Mouse (Mus musculus) hindbrain, embryonic 12.5 days (tissue): ENCODE results near the gene Kcnj11. TPM values are rescaled to one million over a fixed set of nuclear protein-coding genes. Genes with fewer than 3 reads are reported as not detected.

Experiments used
- polyA plus RNA-seq: library from polyadenylated mRNA; unstranded; fragments of >200 nt; fragmentation: Nextera tagmentation; extraction: Ambion mirVana; gene quantifications from 2 replicates; pipeline ENCODE4 v1.2.1, GENCODE M21; 2016

Gene Kcnj11
- polyA plus RNA-seq, 1 experiment from 2014 or later = 0.61 TPM

Other genes with a start within 250 kb of the Kcnj11 start
- gene Kdelr1, start 228.0 kb downstream of the Kcnj11 start, polyA plus RNA-seq = 43.5 and 45.6 TPM in 2 replicates
- gene Grin2d, start 222.4 kb downstream of the Kcnj11 start, polyA plus RNA-seq = 1.6 TPM in 2 replicates
- gene Syngr4, start 204.1 kb downstream of the Kcnj11 start, polyA plus RNA-seq = 0.52 TPM in 1 of 2 replicates, not detected in the other
- 3.4 and 5.2 TPM in 2 replicates for gene Tmem143, start 203.8 kb downstream of the Kcnj11 start, polyA plus RNA-seq
- 42.6 and 55.0 TPM in 2 replicates for gene Emp3, start 179.4 kb downstream of the Kcnj11 start, polyA plus RNA-seq
- gene Ccdc114, start 176.7 kb downstream of the Kcnj11 start, polyA plus RNA-seq = 5.5 and 6.8 TPM in 2 replicates
- 0.19 and 0.38 TPM in 2 replicates for gene Abcc6, start 70.5 kb downstream of the Kcnj11 start, polyA plus RNA-seq
- gene Nomo1, start 67.1 kb downstream of the Kcnj11 start, polyA plus RNA-seq = 35.3 and 35.8 TPM in 2 replicates
- gene Abcc8, start 79.3 kb upstream of the Kcnj11 start, polyA plus RNA-seq = 2.0 and 2.6 TPM in 2 replicates
- 2.4 and 4.1 TPM in 2 replicates for gene Ush1c, start 137.7 kb upstream of the Kcnj11 start, polyA plus RNA-seq
- gene Otog, start 140.2 kb upstream of the Kcnj11 start, polyA plus RNA-seq = 1.4 and 4.5 TPM in 2 replicates